Mouse (Mus musculus): ENCODE data around the gene Gimap5. TPM values are rescaled to one million over a fixed set of nuclear protein-coding genes. Genes with fewer than 3 reads are reported as not detected.

Gimap5 gene
- polyA plus RNA-seq, 1 experiment from 2014 or later = 5.2 TPM

- Histone ChIP-seq H3K9ac (ENCODE audit: low read depth, low read length) (no peak overlapping the region), H3K4me3 (ENCODE audit: low read depth, low read length) (peak overlapping the region; percentile 37), H3K27ac (replicated peaks; ENCODE audit: low read depth, low read length) (no peak overlapping the region), H3K9me3 (ENCODE audit: control insufficient read depth, low read length) (no peaks in the 10 kb centered on the region), H3K27me3 (replicated peaks; ENCODE audit: control insufficient read depth, insufficient read depth, low read length) (peaks cover 41% of the 10 kb centered on the region), H3K4me2 (ENCODE audit: low read depth, low read length) (peak overlapping the region; percentile 68), H3K36me3 (ENCODE audit: control insufficient read depth, insufficient read depth, low read length) (no peaks in the 10 kb centered on the region), H3K4me1 (ENCODE audit: control insufficient read depth, insufficient read depth, low read length) (0 out of 2 replicates have a peak, but pooled peaks cover 5% of the 10 kb centered on the region)
- WGBS = 2% methylated on average over 42 of the region's 52 CpGs
- ATAC-seq (ENCODE audit: low read depth) = no peak
- no peak for DNase-seq (ENCODE audit: low spot score)
Measured at GRCm38 (mm10) chr6:48742422-48743351, 3.3 kb upstream of the Gimap5 start.

GRCm38 (mm10) chr6:48745490-48745889 lies 507 bp upstream of the Gimap5 start:
- Histone ChIP-seq H3K9me3 (ENCODE audit: control insufficient read depth, low read length) (no peaks in the 10 kb centered on the region), H3K36me3 (ENCODE audit: control insufficient read depth, insufficient read depth, low read length) (no peaks in the 10 kb centered on the region), H3K4me1 (ENCODE audit: control insufficient read depth, insufficient read depth, low read length) (0 out of 2 replicates have a peak, but pooled peaks cover 5% of the 10 kb centered on the region), H3K9ac (ENCODE audit: low read depth, low read length) (0 out of 2 replicates have a peak overlapping the region, but pooled peaks have one; percentile 21), H3K4me3 (ENCODE audit: low read depth, low read length) (no peak overlapping the region), H3K27ac (replicated peaks; ENCODE audit: low read depth, low read length) (no peak overlapping the region; the same call in 1 of the 2 replicates), H3K4me2 (ENCODE audit: low read depth, low read length) (no peak overlapping the region), H3K27me3 (replicated peaks; ENCODE audit: control insufficient read depth, insufficient read depth, low read length) (peaks cover 41% of the 10 kb centered on the region)
- 51% methylated on average over 2 of the region's 2 CpGs for WGBS
- ATAC-seq (ENCODE audit: low read depth) = no peak
- no peak for DNase-seq (ENCODE audit: low spot score)

- Histone ChIP-seq H3K27ac (replicated peaks; ENCODE audit: low read depth, low read length) (no peak overlapping the region), H3K4me2 (ENCODE audit: low read depth, low read length) (no peak overlapping the region), H3K4me3 (ENCODE audit: low read depth, low read length) (no peak overlapping the region)
Measured at GRCm38 (mm10) chr6:48747091-48747966, 1.3 kb downstream of the Gimap5 start.

GRCm38 (mm10) chr6:48763567-48764270 lies 17.7 kb downstream of the Gimap5 start:
- H3K4me3 ChIP-seq (ENCODE audit: low read depth, low read length) = no peak overlapping the region
- ATAC-seq (ENCODE audit: low read depth) (no peak), DNase-seq (ENCODE audit: low spot score) (no peak)
- no peak overlapping the region for H3K27ac ChIP-seq (replicated peaks; ENCODE audit: low read depth, low read length)
- WGBS = 55% methylated on average over 7 of the region's 7 CpGs
- H3K36me3 ChIP-seq (ENCODE audit: control insufficient read depth, insufficient read depth, low read length) = no peaks in the 10 kb centered on the region
- H3K9ac ChIP-seq (ENCODE audit: low read depth, low read length) = no peak overlapping the region
- H3K27me3 ChIP-seq (replicated peaks; ENCODE audit: control insufficient read depth, insufficient read depth, low read length) = no peaks in the 10 kb centered on the region
- H3K4me2 ChIP-seq (ENCODE audit: low read depth, low read length) = no peak overlapping the region
- no peaks in the 10 kb centered on the region for H3K9me3 ChIP-seq (ENCODE audit: control insufficient read depth, low read length)
- no peaks in the 10 kb centered on the region for H3K4me1 ChIP-seq (ENCODE audit: control insufficient read depth, insufficient read depth, low read length)

More at GRCm38 (mm10) chr6:48747091-48747966, 1.3 kb downstream of the Gimap5 start:
- Histone ChIP-seq H3K9ac (ENCODE audit: low read depth, low read length) (no peak overlapping the region), H3K36me3 (ENCODE audit: control insufficient read depth, insufficient read depth, low read length) (no peaks in the 10 kb centered on the region), H3K27me3 (replicated peaks; ENCODE audit: control insufficient read depth, insufficient read depth, low read length) (peaks cover 28% of the 10 kb centered on the region), H3K9me3 (ENCODE audit: control insufficient read depth, low read length) (no peaks in the 10 kb centered on the region), H3K4me1 (ENCODE audit: control insufficient read depth, insufficient read depth, low read length) (0 out of 2 replicates have a peak, but pooled peaks cover 5% of the 10 kb centered on the region)
- ATAC-seq (ENCODE audit: low read depth) (no peak), DNase-seq (ENCODE audit: low spot score) (no peak)
- WGBS = 64% methylated on average over 7 of the region's 7 CpGs

GRCm38 (mm10) chr6:48764496-48764895 lies 18.5 kb downstream of the Gimap5 start:
- Histone ChIP-seq H3K36me3 (ENCODE audit: control insufficient read depth, insufficient read depth, low read length) (no peaks in the 10 kb centered on the region), H3K4me2 (ENCODE audit: low read depth, low read length) (no peak overlapping the region), H3K9ac (ENCODE audit: low read depth, low read length) (no peak overlapping the region), H3K27me3 (replicated peaks; ENCODE audit: control insufficient read depth, insufficient read depth, low read length) (no peaks in the 10 kb centered on the region), H3K27ac (replicated peaks; ENCODE audit: low read depth, low read length) (no peak overlapping the region), H3K4me1 (ENCODE audit: control insufficient read depth, insufficient read depth, low read length) (no peaks in the 10 kb centered on the region), H3K4me3 (ENCODE audit: low read depth, low read length) (no peak overlapping the region), H3K9me3 (ENCODE audit: control insufficient read depth, low read length) (no peaks in the 10 kb centered on the region)
- WGBS = 94% methylated on average over 10 of the region's 10 CpGs
- DNase-seq (ENCODE audit: low spot score) = no peak
- ATAC-seq (ENCODE audit: low read depth) = no peak

GRCm38 (mm10) chr6:48768178-48768869 lies 22.3 kb downstream of the Gimap5 start:
- Histone ChIP-seq H3K4me2 (ENCODE audit: low read depth, low read length) (no peak overlapping the region), H3K9me3 (ENCODE audit: control insufficient read depth, low read length) (no peaks in the 10 kb centered on the region), H3K4me1 (ENCODE audit: control insufficient read depth, insufficient read depth, low read length) (no peaks in the 10 kb centered on the region), H3K27ac (replicated peaks; ENCODE audit: low read depth, low read length) (no peak overlapping the region), H3K27me3 (replicated peaks; ENCODE audit: control insufficient read depth, insufficient read depth, low read length) (no peaks in the 10 kb centered on the region), H3K36me3 (ENCODE audit: control insufficient read depth, insufficient read depth, low read length) (no peaks in the 10 kb centered on the region), H3K4me3 (ENCODE audit: low read depth, low read length) (no peak overlapping the region), H3K9ac (ENCODE audit: low read depth, low read length) (no peak overlapping the region)
- ATAC-seq (ENCODE audit: low read depth) (no peak), DNase-seq (ENCODE audit: low spot score) (no peak)
- WGBS = 71% methylated on average over 9 of the region's 9 CpGs

- Histone ChIP-seq H3K27me3 (replicated peaks; ENCODE audit: control insufficient read depth, insufficient read depth, low read length) (no peaks in the 10 kb centered on the region), H3K36me3 (ENCODE audit: control insufficient read depth, insufficient read depth, low read length) (no peaks in the 10 kb centered on the region), H3K4me1 (ENCODE audit: control insufficient read depth, insufficient read depth, low read length) (no peaks in the 10 kb centered on the region), H3K9me3 (ENCODE audit: control insufficient read depth, low read length) (no peaks in the 10 kb centered on the region), H3K27ac (replicated peaks; ENCODE audit: low read depth, low read length) (no peak overlapping the region), H3K4me2 (ENCODE audit: low read depth, low read length) (no peak overlapping the region), H3K9ac (ENCODE audit: low read depth, low read length) (no peak overlapping the region), H3K4me3 (ENCODE audit: low read depth, low read length) (no peak overlapping the region)
- WGBS = 86% methylated on average over 3 of the region's 3 CpGs
- ATAC-seq (ENCODE audit: low read depth) = no peak
- no peak for DNase-seq (ENCODE audit: low spot score)
Measured at GRCm38 (mm10) chr6:48768933-48769332, 22.9 kb downstream of the Gimap5 start.

Measured in embryonic facial prominence, embryonic 14.5 days (tissue).